Mouse (Mus musculus): ENCODE measurements at regions not wholly inside any gene's neighbourhood (a gene's known extent, or its start where the extent isn't known, plus 50 kb on each side); places are given as distances from the start of the nearest gene placed in this dataset.

DNA sequence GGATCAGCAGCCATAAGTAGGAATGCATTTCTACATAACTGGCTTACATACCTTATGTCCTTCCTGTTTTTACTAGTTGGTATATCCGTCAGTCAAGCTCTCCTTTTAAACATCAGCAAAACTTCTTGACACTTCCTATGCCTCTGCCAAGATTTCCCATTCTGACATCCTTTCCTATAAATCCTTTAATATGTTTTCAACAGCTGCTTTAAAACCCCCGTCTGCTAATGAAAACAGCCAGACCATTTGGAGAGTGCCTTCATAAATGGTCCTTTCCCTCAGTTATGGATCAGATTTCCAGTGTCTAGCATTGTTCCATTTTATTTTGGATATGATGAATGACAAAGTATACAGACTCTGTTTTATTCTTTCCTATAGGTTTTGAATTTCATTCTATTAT, 270.7 kb upstream of the Rgmb start:
- no peak for DNase-seq (ENCODE audit: low spot score in 2 of 2)

GRCm38 (mm10) chr17:16092952-16093351, 262.1 kb upstream of the Rgmb start:
- DNase-seq (ENCODE audit: low spot score in 2 of 2), result no peak

DNA sequence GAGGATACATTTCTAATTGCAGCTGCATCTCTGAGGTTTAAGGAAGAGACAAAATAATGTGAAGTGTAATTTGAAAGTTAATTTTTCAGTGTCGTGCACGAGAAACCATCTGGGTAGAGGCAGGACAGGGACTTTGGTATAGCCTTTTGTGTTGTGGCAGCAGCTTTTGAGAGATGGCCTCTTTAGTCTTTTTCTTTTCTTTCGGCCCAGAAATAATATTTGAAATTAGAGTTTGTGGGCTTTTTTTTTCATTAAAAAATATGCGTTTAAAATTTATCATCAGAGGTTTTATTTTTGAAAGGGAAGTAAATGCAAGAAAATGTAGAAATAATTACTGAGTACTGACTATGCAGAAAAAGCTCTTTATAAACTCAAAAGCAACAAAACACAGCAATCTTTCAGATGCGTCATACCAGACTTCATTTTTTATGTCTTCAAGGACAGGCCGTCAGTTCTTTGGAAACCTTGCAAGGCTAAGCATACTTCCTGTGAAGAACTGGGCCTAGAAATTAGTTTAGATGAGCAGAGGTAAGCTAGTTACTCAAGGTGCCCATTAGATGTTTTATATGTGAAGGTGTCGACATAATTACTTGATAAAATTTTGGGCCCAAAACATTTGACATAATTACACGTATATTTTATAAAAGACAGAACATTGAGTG, 258.9 kb upstream of the Rgmb start:
- DNase-seq (ENCODE audit: low spot score in 2 of 2), result no peak

DNA sequence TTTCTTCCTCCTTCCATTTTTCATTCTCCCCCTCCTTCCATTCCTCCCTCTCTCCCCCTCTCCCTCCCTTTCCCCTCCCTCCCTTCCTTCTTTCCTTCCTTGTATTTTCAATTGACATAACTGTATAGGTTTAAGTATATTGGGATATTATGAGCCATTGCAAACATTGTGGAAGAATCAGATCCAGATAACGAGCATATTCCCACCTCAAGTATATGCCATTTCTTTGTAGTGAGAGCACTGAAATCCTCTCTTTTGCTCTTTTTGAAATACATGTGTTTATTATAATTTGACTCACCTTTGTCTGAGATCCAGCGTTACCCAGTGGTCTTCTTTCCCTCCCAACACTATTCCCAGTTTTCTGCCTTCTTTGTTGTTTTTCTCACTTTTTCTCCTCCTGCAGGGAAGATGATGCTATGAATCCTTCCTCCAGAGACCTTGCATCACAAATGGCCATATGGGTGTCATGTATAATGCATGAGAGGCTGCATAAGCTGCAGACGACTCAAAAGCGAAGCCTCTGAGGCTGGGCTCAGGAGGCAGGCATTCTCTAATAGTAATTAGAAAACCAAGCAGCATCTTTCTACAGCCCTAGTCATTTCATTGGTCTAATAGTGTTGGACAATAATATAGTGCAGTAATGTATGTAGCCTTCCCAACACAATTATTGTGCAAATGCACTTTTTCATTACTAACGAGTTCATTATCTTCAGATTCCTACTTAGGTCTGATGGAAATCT, 258.2 kb upstream of the Rgmb start:
- no peak for DNase-seq (ENCODE audit: low spot score in 2 of 2)

DNA sequence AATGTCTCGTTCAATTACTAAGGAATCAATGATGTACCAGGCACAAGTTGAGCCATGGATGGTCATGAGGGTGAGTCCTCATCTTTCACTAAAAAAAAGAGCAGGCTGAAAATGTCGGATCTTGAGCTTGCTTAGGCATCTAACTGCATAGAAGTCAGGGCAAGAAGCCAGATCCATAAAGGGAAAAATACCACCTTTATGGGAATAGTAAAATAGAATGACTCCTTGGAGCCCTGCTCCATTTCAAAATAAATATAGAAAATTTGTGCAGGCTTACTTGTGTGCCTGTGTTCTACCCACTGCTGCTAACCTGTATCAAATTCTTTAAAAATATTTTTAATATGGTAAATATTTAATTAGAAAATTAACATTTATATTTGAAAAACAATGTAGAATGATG, 256.2 kb upstream of the Rgmb start:
- no peak for DNase-seq (ENCODE audit: low spot score in 2 of 2)

- no peak for DNase-seq (ENCODE audit: low spot score in 2 of 2)
Measured at GRCm38 (mm10) chr17:16082842-16083241, 252.0 kb upstream of the Rgmb start.

- no peak for DNase-seq (ENCODE audit: low spot score in 2 of 2)
Measured at GRCm38 (mm10) chr17:16078549-16078948, 247.7 kb upstream of the Rgmb start.

- no peak for DNase-seq (ENCODE audit: low spot score in 2 of 2)
Measured at GRCm38 (mm10) chr17:16069334-16069733, 238.5 kb upstream of the Rgmb start.

DNA sequence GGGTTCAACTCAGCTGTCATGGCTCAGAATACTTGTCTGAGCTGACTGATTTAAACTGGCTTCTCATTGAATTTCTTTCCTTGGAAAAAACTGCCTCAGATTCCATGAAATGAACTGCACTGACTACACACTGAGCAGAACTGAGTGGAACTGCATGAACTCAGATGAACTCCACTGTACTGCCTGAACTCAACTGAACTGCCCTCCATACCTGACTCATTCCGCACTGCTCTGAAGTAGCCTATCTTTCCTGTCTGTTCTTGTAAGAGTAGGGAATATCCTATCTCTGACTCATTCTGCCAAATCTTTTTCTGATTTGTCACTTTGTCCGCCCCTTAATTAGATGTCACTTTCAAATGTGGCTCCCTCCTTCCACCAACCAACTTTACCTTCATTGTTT, 237.0 kb upstream of the Rgmb start:
- DNase-seq (ENCODE audit: low spot score in 2 of 2), result no peak

DNA sequence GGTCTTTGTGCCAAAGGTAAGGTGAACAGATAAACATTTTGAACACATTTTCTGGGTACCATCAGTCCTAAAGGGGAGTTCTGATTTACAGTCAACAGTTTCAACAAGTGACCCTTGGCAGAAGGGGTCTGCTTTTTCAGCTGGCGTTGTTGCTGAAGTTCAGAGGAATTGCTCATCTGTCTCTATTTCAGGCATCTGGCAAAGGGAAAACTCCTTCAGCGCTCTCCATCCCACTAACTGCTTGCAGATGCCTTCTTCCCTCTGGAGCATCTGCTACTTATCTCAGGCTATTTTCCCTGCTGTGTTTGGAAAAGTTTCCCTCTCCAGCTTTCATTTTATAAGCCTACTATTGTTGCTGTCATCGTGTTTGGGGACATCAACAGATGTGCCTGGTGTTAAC, 223.6 kb upstream of the Rgmb start:
- DNase-seq (ENCODE audit: low spot score in 2 of 2), result peak in 1 of 2 experiments; percentile 14

GRCm38 (mm10) chr17:16051713-16052112, 220.9 kb upstream of the Rgmb start:
- DNase-seq (ENCODE audit: low spot score in 2 of 2), result peak in 1 of 2 experiments; percentile 25

DNA sequence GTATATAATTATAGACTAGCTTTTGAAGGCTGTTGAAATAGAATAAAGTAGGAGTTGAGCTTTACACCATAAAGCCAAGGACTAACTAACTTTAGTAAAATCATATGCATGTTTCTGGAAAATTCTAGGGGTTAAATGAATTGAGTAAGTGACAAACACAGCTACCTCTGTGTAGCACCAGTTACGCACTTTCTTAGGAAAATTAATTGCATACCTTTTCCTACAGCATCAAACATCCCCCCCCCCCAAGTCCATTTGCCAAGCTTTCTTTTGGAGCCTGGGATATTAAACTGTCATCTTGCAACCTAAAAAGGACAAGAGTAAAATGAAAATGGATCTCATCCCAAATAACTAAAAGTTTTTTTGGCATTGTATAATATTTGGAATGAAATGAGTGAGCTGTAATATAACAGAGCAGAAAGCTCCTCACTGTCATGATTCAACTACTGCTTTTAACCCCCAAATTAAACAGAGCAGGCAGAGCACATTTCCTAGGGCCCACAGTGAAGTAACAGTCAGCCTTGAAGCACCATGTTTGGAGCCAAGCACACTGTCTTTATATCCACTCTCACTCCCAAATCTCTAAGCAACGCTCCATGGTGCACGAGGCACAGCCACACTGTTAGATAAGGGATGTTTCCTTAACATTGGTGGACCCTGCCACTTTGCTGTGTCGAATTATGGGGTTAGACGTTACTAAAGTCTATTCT, 210.9 kb upstream of the Rgmb start:
- DNase-seq (ENCODE audit: low spot score in 2 of 2), result peak in 1 of 2 experiments; percentile 9

DNA sequence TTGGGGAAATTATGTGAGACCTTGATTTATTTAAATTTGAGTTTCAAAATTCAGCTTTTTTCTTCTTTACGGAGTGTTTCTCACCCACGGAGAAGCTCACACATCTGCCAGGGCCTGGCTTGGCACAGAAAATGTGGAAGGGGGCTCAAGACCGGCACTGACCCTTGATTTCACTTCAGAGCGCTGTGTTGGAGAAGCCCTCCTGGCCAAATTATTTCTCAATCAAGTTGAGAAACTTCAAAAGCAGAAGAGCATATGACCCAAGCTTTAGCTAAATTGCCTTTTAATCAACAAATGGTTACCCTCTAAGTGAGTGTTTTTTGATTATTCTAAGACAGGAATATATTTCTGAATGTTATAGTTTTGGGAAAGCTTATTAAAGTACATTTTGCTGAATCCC, 197.2 kb upstream of the Rgmb start:
- no peak for DNase-seq (ENCODE audit: low spot score in 2 of 2)

DNA sequence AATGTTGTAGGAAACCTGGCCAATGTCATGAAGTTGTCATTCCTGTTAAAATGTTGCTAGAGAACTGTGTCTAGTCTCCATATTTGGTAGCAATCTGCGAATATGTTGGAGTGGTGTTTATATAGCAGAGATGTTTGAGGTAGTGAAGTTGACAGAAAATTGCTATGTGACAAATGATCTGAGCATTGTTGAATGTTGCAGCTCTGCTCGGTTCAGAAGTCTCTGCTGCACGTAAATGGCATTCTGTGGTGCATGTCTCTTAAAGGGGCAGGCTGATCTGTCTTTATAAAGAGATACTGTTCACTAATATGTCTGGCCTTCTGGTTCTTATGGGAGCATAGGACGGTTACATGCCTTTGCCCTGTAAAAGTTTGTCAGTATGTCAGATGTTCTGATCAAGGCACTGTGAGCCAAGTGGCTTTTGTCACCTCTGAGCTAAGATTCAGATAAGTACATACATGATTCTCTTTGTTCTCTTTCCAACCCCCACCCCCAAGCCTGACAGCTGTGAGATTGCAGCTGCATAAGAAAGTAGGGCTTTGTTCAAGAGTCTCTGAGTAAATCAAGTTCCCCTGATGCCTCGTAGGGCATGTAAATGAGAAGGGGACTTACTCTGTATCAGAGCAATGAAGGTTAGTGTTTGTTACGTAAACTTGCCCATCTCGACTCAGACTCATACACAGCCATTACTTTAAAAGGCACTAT, 174.2 kb upstream of the Rgmb start:
- DNase-seq (ENCODE audit: low spot score in 2 of 2), result no peak

- no peak for DNase-seq (ENCODE audit: low spot score in 2 of 2)
Measured at GRCm38 (mm10) chr17:16004002-16004401, 173.2 kb upstream of the Rgmb start.

- no peak for DNase-seq (ENCODE audit: low spot score in 2 of 2)
Measured at GRCm38 (mm10) chr17:15998771-15999170, 167.9 kb upstream of the Rgmb start.

- no peak for DNase-seq (ENCODE audit: low spot score in 2 of 2)
Measured at GRCm38 (mm10) chr17:15997289-15997688, 166.4 kb upstream of the Rgmb start.

- no peak for DNase-seq (ENCODE audit: low spot score in 2 of 2)
Measured at GRCm38 (mm10) chr17:15995493-15995892, 164.7 kb upstream of the Rgmb start.

DNA sequence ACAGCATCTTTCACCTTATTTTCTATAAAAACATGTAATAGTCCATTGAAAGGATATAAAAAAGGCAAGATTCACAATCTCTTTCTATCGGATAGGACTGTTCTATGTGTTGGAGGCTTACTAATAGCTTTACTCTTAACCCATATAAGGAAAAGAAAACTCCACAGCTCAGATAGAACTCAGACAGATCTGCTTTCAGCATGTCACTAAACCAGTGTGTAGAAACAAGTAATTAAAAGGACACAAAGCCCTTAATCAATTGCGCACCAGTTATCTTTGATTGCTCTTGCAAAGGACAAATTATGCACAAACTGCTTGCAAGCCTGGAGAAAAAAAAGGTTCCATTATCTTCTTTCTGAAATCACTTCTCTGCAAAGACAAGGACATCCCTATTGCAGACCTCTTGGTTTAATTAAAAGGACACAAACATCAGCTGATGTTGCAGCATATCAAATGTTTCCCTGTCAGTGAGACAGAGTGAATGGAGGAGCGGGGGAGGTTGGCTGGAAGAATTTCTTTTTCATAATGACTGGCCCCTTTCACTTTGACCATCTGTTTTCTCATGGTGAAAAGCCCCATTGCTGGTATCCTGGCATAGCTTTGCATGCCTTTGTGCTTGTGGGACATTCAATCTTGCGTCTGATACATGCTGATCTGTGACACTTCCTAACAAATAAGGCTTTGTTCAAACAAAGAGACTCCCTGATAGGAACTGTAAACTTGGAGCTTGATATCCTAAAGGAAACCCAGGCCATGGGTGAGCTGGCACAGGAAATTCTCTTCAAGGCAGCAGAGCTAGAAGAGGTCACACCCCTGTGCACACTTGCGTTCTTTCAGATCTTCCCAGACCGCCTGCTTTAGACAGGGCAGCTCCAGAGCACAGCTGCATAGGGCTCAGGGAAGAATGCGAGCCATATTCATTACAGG, 162.8 kb upstream of the Rgmb start:
- DNase-seq (ENCODE audit: low spot score in 2 of 2), result peak in 1 of 2 experiments; percentile 26

DNA sequence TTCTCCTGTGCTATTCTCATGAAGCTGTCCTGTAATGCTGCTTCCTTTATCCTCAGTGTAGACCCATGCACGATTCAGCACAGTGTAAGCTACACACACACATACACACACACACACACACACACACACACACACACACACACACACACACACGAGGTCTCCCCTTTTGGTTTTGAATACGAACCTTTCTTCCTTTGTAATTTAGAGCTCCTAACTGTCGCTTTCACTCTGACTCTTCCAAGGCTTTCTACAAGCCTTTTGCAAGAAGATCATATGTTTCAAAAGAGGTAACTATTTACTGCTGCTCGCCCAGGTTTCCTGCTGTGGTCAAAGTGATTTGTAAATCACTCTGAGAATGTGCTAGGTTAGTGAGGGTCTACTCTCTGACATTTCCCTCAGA, 161.1 kb upstream of the Rgmb start:
- no peak for DNase-seq (ENCODE audit: low spot score in 2 of 2)

DNA sequence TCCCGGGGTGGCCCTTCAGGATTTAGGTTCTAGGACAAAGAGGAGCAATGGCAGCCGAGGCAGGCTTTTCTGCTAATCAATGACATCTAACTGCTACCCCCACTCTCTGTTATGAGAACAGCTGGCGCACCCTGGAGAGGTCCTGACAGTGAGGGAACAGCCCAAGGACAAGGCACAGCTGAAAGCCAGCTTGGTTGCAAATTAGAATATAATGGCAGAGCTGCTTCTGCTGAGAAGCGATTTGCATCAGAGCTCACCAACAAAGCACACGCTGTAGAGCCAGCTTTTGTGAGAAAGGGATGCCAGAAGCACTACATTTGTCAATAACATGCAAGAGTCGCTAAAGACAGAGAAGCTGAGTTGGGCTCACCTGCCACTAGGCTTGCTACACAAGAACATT, 159.5 kb upstream of the Rgmb start:
- no peak for DNase-seq (ENCODE audit: low spot score in 2 of 2)
